Mouse (Mus musculus) embryonic facial prominence, embryonic 15.5 days (tissue): ENCODE data around the gene Cebpg. TPM values are rescaled to one million over a fixed set of nuclear protein-coding genes. Genes with fewer than 3 reads are reported as not detected.

ENCODE experiments used
- ATAC-seq: fragments of 200-750 bp; cut with Nextera tagmentation; 2 replicates; pipeline ENCODE4 v1.8.0; 2017; ENCODE audit warnings: low read depth, moderate TSS enrichment; ENCODE audit not compliant: insufficient number of reproducible peaks, low FRiP score, low TSS enrichment
- H3K27ac ChIP-seq: fragments of 300-500 bp; sonication (generic); replicated peaks from 2 replicates; pipeline ENCODE4 v1.5.1; 2015; ENCODE audit warnings: mild to moderate bottlenecking, inconsistent platforms
- H3K27me3 ChIP-seq: fragments of 300-500 bp; sonication (generic); 2 replicates; pipeline ENCODE4 v1.6.1; 2015; ENCODE audit warnings: inconsistent platforms
- H3K36me3 ChIP-seq: fragments of 300-500 bp; sonication (generic); 2 replicates; pipeline ENCODE4 v1.6.1; 2015; ENCODE audit warnings: mild to moderate bottlenecking, inconsistent platforms
- H3K4me1 ChIP-seq: fragments of 300-500 bp; sonication (generic); 2 replicates; pipeline ENCODE4 v1.6.1; 2015; ENCODE audit warnings: inconsistent platforms
- H3K4me2 ChIP-seq: fragments of 300-500 bp; sonication (generic); replicated peaks from 2 replicates; pipeline ENCODE4 v1.6.1; 2015; ENCODE audit warnings: mild to moderate bottlenecking, inconsistent platforms
- H3K4me3 ChIP-seq: fragments of 300-500 bp; sonication (generic); replicated peaks from 2 replicates; pipeline ENCODE4 v1.5.1; 2015; ENCODE audit warnings: mild to moderate bottlenecking, inconsistent platforms
- H3K9ac ChIP-seq: fragments of 300-500 bp; sonication (generic); 2 replicates; pipeline ENCODE4 v1.6.1; 2015; ENCODE audit warnings: inconsistent platforms
- H3K9me3 ChIP-seq: fragments of 300-500 bp; sonication (generic); replicated peaks from 2 replicates; pipeline ENCODE4 v1.6.1; 2016; ENCODE audit warnings: inconsistent platforms
- WGBS: fragments of 180-500 bp; shearing (Covaris S2); methylation state at CpG from one replicate; pipeline ENCODE4 v1.1.7; 2015; 5-methylcytosine and 5-hydroxymethylcytosine counted together
- polyA plus RNA-seq: library from polyadenylated mRNA; unstranded; fragments of >200 nt; fragmentation: Nextera tagmentation; extraction: Ambion mirVana; gene quantifications from 2 replicates; pipeline ENCODE4 v1.2.1, GENCODE M21; 2015

Gene Cebpg
- polyA plus RNA-seq, 1 experiment from 2014 or later, result 57.6 TPM

DNA sequence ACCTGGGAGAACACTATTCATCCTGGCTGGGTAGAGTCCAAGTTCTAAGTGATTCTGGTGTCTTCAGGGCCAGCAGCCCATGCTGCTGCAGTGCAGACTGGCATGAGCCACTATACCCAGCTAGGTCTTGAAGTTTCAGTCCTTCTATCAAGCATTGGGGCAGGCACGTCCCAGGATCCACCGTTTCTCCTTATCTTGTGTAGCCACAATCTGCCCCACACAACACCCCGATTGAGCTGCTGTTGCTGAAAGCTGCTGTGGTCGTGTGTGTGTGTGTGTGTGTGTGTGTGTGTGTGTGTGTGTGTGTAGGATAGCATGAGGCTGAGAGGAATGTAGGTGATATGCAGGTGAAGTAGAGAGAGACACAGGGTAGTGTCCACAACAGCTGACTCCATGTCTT, 20.8 kb downstream of the Cebpg start:
- Histone ChIP-seq H3K9me3 (no peaks in the 10 kb centered on the region), H3K4me1 (peaks cover 30% of the 10 kb centered on the region), H3K4me3 (no peak overlapping the region), H3K27me3 (no peaks in the 10 kb centered on the region), H3K36me3 (peaks cover 34% of the 10 kb centered on the region; the same call in 1 of the 2 replicates), H3K4me2 (no peak overlapping the region), H3K27ac (peak overlapping the region; percentile 34; the same call in 1 of the 2 replicates), H3K9ac (no peak overlapping the region)
- 77% methylated on average over 4 of the region's 4 CpGs for WGBS
- ATAC-seq, result no peak

DNA sequence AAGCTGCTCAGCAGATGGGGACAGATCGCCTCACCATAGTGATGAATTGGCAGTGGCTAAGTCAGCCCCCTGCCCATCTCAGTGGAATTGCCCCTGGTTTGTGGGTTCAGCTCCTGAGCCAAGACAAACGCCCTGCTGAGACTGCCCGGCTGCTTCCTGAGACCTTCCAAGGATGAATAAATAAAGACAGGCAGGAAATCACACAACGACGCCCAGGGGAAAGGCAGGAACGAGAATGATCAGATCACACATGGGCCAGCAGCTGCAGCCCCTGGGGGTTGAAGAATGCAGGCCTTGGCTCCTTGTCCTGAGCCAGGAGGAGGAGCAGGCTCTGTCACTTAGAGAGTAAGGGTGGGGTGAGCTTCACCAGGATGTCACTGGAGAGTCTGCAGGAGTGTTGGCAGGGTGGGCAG, 21.2 kb downstream of the Cebpg start:
- 21% methylated on average over 6 of the region's 6 CpGs for WGBS
- no peak for ATAC-seq
- Histone ChIP-seq H3K4me1 (peaks cover 30% of the 10 kb centered on the region), H3K27ac (peak overlapping the region; percentile 34; the same call in 1 of the 2 replicates), H3K9ac (no peak overlapping the region), H3K36me3 (peaks cover 34% of the 10 kb centered on the region; the same call in 1 of the 2 replicates), H3K27me3 (no peaks in the 10 kb centered on the region), H3K4me3 (no peak overlapping the region), H3K4me2 (no peak overlapping the region), H3K9me3 (no peaks in the 10 kb centered on the region)

DNA sequence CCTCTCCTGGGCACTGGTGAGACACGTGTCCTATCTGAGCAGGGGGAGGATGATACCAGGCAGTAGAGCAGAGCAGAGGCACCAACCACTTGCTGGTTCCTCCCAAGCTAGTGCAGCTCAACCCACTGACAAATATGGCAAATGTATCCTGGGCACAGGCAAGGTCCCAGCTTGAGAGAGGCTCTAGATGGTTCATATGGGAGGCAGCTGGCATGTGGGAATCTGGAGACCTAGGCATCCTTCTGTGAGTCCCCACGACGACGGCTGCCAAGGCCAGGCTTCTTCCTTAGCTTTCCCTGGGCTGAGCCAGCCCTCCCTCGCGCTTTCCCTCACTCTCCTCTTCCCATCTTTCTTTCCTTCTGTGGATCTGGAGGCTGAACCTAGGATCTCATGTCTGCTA, 25.8 kb downstream of the Cebpg start:
- H3K27ac ChIP-seq, result no peak overlapping the region
- 64% methylated on average over 6 of the region's 6 CpGs for WGBS
- H3K27me3 ChIP-seq, result no peaks in the 10 kb centered on the region
- peaks cover 51% of the 10 kb centered on the region for H3K4me1 ChIP-seq
- ATAC-seq, result no peak
- H3K36me3 ChIP-seq, result peaks cover 25% of the 10 kb centered on the region; the same call in 1 of the 2 replicates
- no peak overlapping the region for H3K4me3 ChIP-seq
- H3K9ac ChIP-seq, result no peak overlapping the region
- H3K4me2 ChIP-seq, result no peak overlapping the region
- H3K9me3 ChIP-seq, result no peaks in the 10 kb centered on the region

DNA sequence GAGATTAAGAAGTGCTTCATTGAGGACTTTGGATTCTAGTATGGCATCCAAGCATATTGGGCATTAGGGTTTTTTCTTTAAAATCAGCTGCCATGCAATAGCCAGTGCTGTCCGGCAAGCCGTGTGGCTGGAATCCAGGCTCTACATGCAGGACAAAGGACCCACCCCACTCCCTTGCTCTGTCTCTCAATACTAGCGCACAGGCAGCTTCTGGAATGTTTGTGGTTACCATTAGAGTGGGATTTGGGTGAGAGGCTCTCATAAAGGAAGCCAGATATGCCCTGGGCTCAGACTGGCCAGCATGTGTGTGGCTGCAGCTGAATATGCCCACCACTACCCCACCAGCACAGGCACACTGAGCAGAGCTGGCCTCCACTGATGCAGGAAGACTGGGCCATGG, 26.7 kb downstream of the Cebpg start:
- no peak overlapping the region for H3K9ac ChIP-seq
- 78% methylated on average over 3 of the region's 3 CpGs for WGBS
- ATAC-seq, result no peak
- H3K4me3 ChIP-seq, result no peak overlapping the region
- no peaks in the 10 kb centered on the region for H3K9me3 ChIP-seq
- H3K27ac ChIP-seq, result 0 out of 2 replicates have a peak overlapping the region, but pooled peaks have one; percentile 63
- peaks cover 44% of the 10 kb centered on the region for H3K4me1 ChIP-seq
- no peaks in the 10 kb centered on the region for H3K27me3 ChIP-seq
- H3K36me3 ChIP-seq, result peaks cover 24% of the 10 kb centered on the region; the same call in 1 of the 2 replicates
- no peak overlapping the region for H3K4me2 ChIP-seq

DNA sequence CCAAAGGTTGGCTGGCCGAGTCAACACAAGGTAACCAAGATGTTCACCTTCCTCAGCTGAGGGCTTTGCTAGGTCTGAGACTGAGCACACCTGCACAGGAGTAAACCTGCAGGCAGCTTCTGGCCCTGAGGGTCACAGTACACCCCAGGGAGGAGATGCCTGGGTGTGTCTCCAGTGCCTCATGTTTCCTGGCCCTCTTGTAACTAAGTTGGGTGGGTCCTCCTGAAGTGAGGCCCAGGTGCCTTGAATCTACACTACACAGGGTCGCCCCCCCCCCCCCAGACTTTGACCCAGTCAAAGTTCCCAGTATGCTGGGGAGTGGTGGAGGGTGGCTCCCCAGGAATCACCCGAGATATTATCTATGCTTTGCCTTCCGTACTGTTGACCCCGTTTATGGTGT, 27.1 kb downstream of the Cebpg start:
- peak overlapping the region; percentile 63 for H3K27ac ChIP-seq
- H3K36me3 ChIP-seq, result peaks cover 20% of the 10 kb centered on the region; the same call in 1 of the 2 replicates
- no peak for ATAC-seq
- H3K4me1 ChIP-seq, result peaks cover 40% of the 10 kb centered on the region
- no peak overlapping the region for H3K4me2 ChIP-seq
- H3K27me3 ChIP-seq, result no peaks in the 10 kb centered on the region
- 73% methylated on average over 5 of the region's 5 CpGs for WGBS
- no peak overlapping the region for H3K9ac ChIP-seq
- no peak overlapping the region for H3K4me3 ChIP-seq
- no peaks in the 10 kb centered on the region for H3K9me3 ChIP-seq

DNA sequence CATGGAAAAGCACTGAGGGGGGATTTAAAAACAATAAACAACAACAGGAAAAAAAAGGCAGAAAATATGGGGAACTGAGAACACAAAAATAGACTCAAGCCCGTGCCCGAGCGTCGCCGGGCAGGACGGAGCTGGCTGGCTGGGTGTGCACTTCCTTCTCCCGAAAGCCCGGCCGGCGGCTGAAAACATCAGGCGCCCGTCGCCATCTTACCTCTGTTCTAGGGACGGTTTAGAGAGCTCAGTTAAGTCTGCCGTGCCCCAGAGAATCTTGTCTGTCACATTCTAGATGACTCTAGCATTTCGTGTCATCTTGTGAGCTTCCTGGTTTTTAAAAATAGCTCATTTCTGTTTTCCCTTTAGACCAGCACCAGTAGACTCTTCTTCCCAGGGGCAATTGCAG, 27.8 kb downstream of the Cebpg start:
- H3K9ac ChIP-seq, result no peak overlapping the region
- no peak for ATAC-seq
- peaks cover 38% of the 10 kb centered on the region for H3K4me1 ChIP-seq
- WGBS, result 58% methylated on average over 16 of the region's 16 CpGs
- no peaks in the 10 kb centered on the region for H3K27me3 ChIP-seq
- H3K27ac ChIP-seq, result peak overlapping the region; percentile 63
- H3K4me3 ChIP-seq, result no peak overlapping the region
- H3K36me3 ChIP-seq, result peaks cover 15% of the 10 kb centered on the region; the same call in 1 of the 2 replicates
- no peak overlapping the region for H3K4me2 ChIP-seq
- H3K9me3 ChIP-seq, result no peaks in the 10 kb centered on the region

DNA sequence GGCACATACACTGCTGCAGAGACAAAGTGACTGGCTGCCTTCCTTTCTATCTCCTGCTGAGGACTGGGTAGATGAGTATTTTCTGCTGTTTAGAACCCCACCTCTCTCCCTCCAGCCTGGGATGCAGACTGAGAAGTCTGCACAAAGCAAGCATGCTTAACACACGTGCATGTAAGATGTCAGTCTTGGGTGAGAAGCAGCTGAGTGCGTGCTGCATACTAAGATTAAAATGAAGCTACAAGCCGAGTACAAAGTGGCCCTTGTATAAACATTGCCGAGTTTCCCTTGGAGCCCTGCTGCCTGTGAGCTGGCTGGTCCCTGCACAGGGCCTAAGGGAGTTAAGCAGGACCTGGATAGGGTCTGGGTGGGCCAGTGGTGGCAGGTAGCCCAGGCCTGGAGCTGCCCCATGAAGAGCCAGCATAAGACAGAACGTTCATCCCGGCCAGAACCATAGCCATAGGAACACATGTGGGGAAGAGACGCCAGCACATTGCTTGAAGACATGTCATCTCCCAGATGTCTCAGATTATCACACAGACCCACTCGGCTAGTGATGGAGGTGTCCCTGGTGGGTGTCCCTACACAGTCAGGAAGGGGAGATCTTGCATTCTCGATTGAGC, 28.5 kb downstream of the Cebpg start:
- Histone ChIP-seq H3K36me3 (peaks cover 13% of the 10 kb centered on the region; the same call in 1 of the 2 replicates), H3K4me3 (no peak overlapping the region), H3K4me2 (no peak overlapping the region; the same call in 1 of the 2 replicates), H3K27me3 (no peaks in the 10 kb centered on the region), H3K9me3 (no peaks in the 10 kb centered on the region), H3K27ac (peak overlapping the region; percentile 63), H3K9ac (no peak overlapping the region), H3K4me1 (peaks cover 38% of the 10 kb centered on the region)
- no peak for ATAC-seq
- WGBS, result 43% methylated on average over 9 of the region's 9 CpGs

DNA sequence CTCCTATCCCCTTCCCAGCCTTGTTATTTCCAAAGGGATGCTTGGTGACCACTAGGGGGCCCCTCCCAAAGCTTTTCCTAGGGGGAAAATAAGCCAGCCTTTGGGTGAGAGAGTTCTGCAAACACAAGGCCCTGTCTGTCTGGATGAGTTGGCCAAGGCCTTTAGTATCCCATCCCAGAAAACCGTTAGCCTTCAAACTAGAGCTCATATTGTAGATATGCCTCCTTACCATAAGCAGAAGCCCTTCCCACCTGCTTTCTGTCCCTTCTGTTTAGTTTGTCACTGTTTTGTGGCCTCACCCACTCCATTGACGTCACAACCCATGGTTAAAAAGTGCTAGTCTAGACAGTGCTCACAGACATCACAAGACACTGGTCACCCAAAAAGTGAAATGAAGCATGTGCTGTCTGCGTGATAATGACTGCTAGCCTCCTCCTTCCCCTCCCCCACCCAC, 29.5 kb downstream of the Cebpg start:
- peaks cover 38% of the 10 kb centered on the region for H3K4me1 ChIP-seq
- 75% methylated on average over 3 of the region's 3 CpGs for WGBS
- ATAC-seq, result no peak
- no peaks in the 10 kb centered on the region for H3K9me3 ChIP-seq
- peaks cover 12% of the 10 kb centered on the region; the same call in 1 of the 2 replicates for H3K36me3 ChIP-seq
- H3K9ac ChIP-seq, result no peak overlapping the region
- H3K27ac ChIP-seq, result no peak overlapping the region
- no peak overlapping the region for H3K4me3 ChIP-seq
- H3K27me3 ChIP-seq, result no peaks in the 10 kb centered on the region
- no peak overlapping the region for H3K4me2 ChIP-seq

DNA sequence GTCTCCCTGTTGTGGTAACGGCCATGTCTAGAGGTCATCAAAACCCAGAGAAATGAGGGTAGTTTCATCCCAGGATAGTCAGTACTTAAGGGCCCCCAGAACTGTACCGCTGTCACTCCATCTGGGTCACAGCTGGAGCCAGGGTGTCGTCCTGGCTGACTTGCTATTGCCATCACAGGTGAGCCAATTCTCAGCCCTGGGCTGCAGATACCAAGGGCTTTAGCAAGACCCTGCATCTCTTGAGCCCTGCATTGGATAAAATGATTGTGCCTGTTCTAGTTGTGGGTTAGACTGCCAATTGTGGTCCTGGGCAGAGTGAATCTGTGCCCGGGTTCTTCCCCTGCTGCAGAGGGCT, 30.1 kb downstream of the Cebpg start:
- H3K4me2 ChIP-seq, result no peak overlapping the region
- ATAC-seq, result no peak

DNA sequence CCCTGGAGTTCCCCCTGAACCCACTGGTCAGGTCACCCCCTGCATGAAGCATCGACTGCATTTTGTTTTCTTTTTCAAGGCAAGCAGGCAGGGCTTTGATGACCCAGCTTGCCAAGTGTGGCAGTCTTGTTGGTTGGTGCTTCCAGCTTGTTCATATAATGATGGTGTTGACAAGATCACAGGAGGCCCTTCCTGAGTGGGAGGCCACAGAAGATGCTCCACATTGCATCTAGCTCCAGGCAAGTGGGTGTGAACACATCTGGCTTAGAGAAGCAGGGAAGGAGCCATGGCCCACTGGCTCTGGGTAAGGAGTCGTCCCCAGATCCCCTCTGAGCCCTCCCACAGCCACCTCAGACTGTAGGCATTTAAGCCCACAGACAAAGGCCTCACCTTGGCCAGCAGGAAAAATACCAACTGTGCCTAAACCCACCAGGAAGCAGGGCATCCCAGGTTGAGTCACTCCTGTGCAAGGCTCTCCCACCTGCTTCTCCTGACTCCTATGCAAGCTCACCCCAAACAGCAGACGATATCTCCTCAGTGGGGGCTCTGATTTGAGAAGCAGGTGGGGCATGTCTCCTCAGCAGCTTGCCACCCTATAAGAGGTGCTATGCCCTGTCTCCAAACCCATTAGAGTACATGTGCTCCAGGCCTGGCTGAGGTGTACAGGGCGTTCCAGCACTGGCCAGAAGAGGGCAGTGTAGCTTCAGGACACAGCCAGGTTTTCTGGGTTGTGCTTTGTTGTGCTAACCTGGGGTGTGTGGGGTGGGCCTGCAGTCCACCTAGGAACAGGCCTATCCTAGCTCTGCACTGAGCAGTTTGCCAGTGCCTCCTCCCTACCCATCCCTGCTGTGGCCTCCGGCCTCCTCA, 30.7 kb downstream of the Cebpg start:
- Histone ChIP-seq H3K9ac (no peak overlapping the region), H3K4me3 (no peak overlapping the region), H3K27ac (no peak overlapping the region), H3K9me3 (no peaks in the 10 kb centered on the region), H3K27me3 (no peaks in the 10 kb centered on the region), H3K4me2 (no peak overlapping the region), H3K4me1 (peaks cover 38% of the 10 kb centered on the region), H3K36me3 (peaks cover 10% of the 10 kb centered on the region; the same call in 1 of the 2 replicates)
- WGBS, result 39% methylated on average over 5 of the region's 5 CpGs
- ATAC-seq, result peak; percentile 31; the same call in 1 of the 2 replicates

More for the DNA sequence above, 30.1 kb downstream of the Cebpg start:
- Histone ChIP-seq H3K9me3 (no peaks in the 10 kb centered on the region), H3K4me3 (no peak overlapping the region), H3K4me1 (peaks cover 38% of the 10 kb centered on the region), H3K36me3 (peaks cover 12% of the 10 kb centered on the region; the same call in 1 of the 2 replicates), H3K27ac (no peak overlapping the region), H3K9ac (no peak overlapping the region), H3K27me3 (no peaks in the 10 kb centered on the region)
- WGBS, result 74% methylated on average over 4 of the region's 4 CpGs

DNA sequence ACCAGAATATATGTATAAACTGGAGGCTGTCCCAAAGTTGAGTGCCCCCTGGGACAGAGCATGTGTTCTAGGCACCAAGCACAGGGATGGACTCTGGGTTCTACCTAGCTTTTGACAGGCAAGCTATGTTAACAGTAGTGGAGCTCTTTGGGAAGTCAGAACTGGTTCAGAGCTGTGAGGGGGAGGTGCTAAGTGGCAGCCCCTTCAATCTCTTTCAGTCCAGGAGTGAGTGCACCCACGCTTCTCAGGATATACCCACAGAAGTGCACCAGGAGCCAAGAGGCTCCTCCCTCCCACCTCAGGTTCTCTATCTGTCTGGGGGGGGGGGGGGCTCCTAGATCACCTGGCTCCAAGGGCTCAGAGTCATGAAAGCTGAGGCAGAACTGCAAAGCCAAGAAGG, 31.9 kb downstream of the Cebpg start:
- no peak overlapping the region for H3K4me2 ChIP-seq
- H3K27me3 ChIP-seq, result no peaks in the 10 kb centered on the region
- H3K9me3 ChIP-seq, result no peaks in the 10 kb centered on the region
- peaks cover 33% of the 10 kb centered on the region for H3K4me1 ChIP-seq
- peaks cover 10% of the 10 kb centered on the region; the same call in 1 of the 2 replicates for H3K36me3 ChIP-seq
- H3K9ac ChIP-seq, result no peak overlapping the region
- H3K4me3 ChIP-seq, result no peak overlapping the region
- 65% methylated on average over 1 of the region's 1 CpGs for WGBS
- H3K27ac ChIP-seq, result no peak overlapping the region
- no peak for ATAC-seq
